ENCODE assay signal across 14 mouse cellular contexts in the genomic region with DNA sequence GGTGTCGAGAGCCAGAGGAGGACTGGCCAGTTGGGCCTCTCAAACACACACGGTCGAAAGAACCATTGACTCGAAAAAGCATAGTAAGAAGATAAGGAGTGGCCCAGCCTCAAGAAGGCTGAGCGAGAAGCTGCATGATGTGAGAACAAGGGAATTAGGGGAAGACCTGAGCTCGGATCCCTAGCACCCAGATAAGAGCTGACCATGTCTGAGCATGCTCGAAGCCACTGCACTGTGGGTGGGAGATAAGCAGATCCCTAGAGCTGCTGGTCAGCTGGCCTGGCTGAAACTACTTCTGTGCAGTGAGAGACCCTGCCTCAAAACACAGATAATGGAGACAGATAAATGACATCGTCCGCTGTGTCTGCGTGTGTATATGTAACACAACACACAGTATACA.
DNase-seq lines count a peak whose midpoint lies in the region; ATAC-seq and TF ChIP-seq lines count a peak whose summit lies in the region.
"Had no signal": no experiment of that assay in that cellular context is flagged by ENCODE, and none has a peak within 500 bp of the region (broad histone marks: within the 10 kb centered on the region; RNA-seq: fewer than 3 reads in every experiment).

No protein-coding gene starts in this region.

- H3K79me2 ChIP-seq in MEL (ENCODE audit: control insufficient read depth, insufficient read depth, low read length, poor library complexity), result no peaks in the 10 kb centered on the region

- ATAC-seq in hindbrain, embryonic 11.5 days (ENCODE audit: low FRiP score), result no peak
- ATAC-seq in embryonic facial prominence, embryonic 15.5 days (ENCODE audit: insufficient number of reproducible peaks, low FRiP score, low TSS enrichment, low read depth), result no peak
- peak; percentile 24; the same call in 1 of the 2 replicates for ATAC-seq in liver, embryonic 14.5 days (ENCODE audit: insufficient read depth)
- ATAC-seq: hindbrain, embryonic 16.5 days had no signal

- H3K9me3 ChIP-seq in hindbrain, embryonic 10.5 days, result no peaks in the 10 kb centered on the region
- no peaks in the 10 kb centered on the region for H3K9me3 ChIP-seq in hindbrain, embryonic 11.5 days (ENCODE audit: control insufficient read depth, low read length)
- H3K9me3 ChIP-seq in MEL (replicated peaks; ENCODE audit: insufficient read depth, low read length), result no peaks in the 10 kb centered on the region
- H3K9me3 ChIP-seq in embryonic facial prominence, embryonic 15.5 days (replicated peaks), result no peaks in the 10 kb centered on the region
- no peaks in the 10 kb centered on the region for H3K9me3 ChIP-seq in liver, embryonic 14.5 days (ENCODE audit: control insufficient read depth, low read length)

- no peaks in the 10 kb centered on the region for H3K27me3 ChIP-seq in hindbrain, embryonic 10.5 days (ENCODE audit: insufficient read depth, poor library complexity, severe bottlenecking)
- H3K27me3 ChIP-seq in hindbrain, embryonic 11.5 days (ENCODE audit: control insufficient read depth, insufficient read depth, low read length), result no peaks in the 10 kb centered on the region
- H3K27me3 ChIP-seq in MEL (ENCODE audit: control insufficient read depth in 1 of 2, insufficient read depth in 2 of 2, low read length in 2 of 2), result no peaks in the 10 kb centered on the region
- no peaks in the 10 kb centered on the region for H3K27me3 ChIP-seq in embryonic facial prominence, embryonic 15.5 days
- no peaks in the 10 kb centered on the region for H3K27me3 ChIP-seq in liver, embryonic 14.5 days (ENCODE audit: control insufficient read depth, insufficient read depth, low read length)

- no peaks in the 10 kb centered on the region for H3K36me3 ChIP-seq in hindbrain, embryonic 10.5 days
- H3K36me3 ChIP-seq in hindbrain, embryonic 11.5 days (ENCODE audit: control insufficient read depth, insufficient read depth, low read length), result no peaks in the 10 kb centered on the region
- peaks cover 0 to 13% of the 10 kb centered on the region in 2 experiments; a peak in 2 of 4 replicates for H3K36me3 ChIP-seq in MEL (ENCODE audit: control insufficient read depth in 1 of 2, insufficient read depth in 2 of 2, low read length in 2 of 2)
- no peaks in the 10 kb centered on the region for H3K36me3 ChIP-seq in embryonic facial prominence, embryonic 15.5 days
- no peaks in the 10 kb centered on the region for H3K36me3 ChIP-seq in liver, embryonic 14.5 days (replicated peaks; ENCODE audit: control insufficient read depth, insufficient read depth, low read depth)

- TF ChIP-seq CTCF in MEL (IDR thresholded peaks at IDR 0.05 in 2 of 3, conservative IDR thresholded peaks at IDR 0.05 in 1 of 3; ENCODE audit: control insufficient read depth in 1 of 3, insufficient read depth in 1 of 3, low read depth in 2 of 3, low read length in 3 of 3, poor library complexity in 1 of 3, severe bottlenecking in 1 of 3), result no peak
- TF ChIP-seq CTCF in liver, embryonic 14.5 days (IDR thresholded peaks at IDR 0.05; ENCODE audit: low read depth), result no peak

- TF ChIP-seq EP300 in MEL (IDR thresholded peaks at IDR 0.05; ENCODE audit: low read depth in 1 of 2, low read length in 2 of 2), result 0 out of 4 replicates have a peak, but pooled peaks of 1 of the 2 experiments have one; percentile 21
- no peak for TF ChIP-seq EP300 in liver, embryonic 14.5 days (IDR thresholded peaks at IDR 0.05; ENCODE audit: low read depth)

- no peak for TF ChIP-seq POLR2A in MEL (IDR thresholded peaks at IDR 0.05; ENCODE audit: control insufficient read depth in 1 of 2, insufficient read depth in 1 of 2, low read depth in 1 of 2, low read length in 2 of 2, poor library complexity in 1 of 2)

- peak overlapping the region; percentile 57 for H3K27ac ChIP-seq in hindbrain, embryonic 10.5 days
- H3K27ac ChIP-seq in hindbrain, embryonic 11.5 days (ENCODE audit: low read depth, low read length), result no peak overlapping the region
- peak overlapping the region; percentile 34 for H3K27ac ChIP-seq in MEL (ENCODE audit: control insufficient read depth, low read depth, low read length)
- H3K27ac ChIP-seq in embryonic facial prominence, embryonic 15.5 days (replicated peaks), result peak overlapping the region; percentile 68; the same call in 1 of the 2 replicates
- H3K27ac ChIP-seq in liver, embryonic 14.5 days, result no peak overlapping the region

- no peak overlapping the region for H3K4me2 ChIP-seq in hindbrain, embryonic 11.5 days (replicated peaks; ENCODE audit: low read depth, low read length)
- H3K4me2 ChIP-seq in embryonic facial prominence, embryonic 15.5 days (replicated peaks), result no peak overlapping the region
- no peak overlapping the region for H3K4me2 ChIP-seq in liver, embryonic 14.5 days (ENCODE audit: low read depth)

- H3K9ac ChIP-seq in hindbrain, embryonic 11.5 days (ENCODE audit: low read depth, low read length), result no peak overlapping the region
- no peak overlapping the region; the same call in 1 of the 2 replicates for H3K9ac ChIP-seq in MEL (ENCODE audit: control insufficient read depth, low read depth, low read length, poor library complexity, severe bottlenecking)
- no peak overlapping the region for H3K9ac ChIP-seq in embryonic facial prominence, embryonic 15.5 days
- H3K9ac ChIP-seq in liver, embryonic 14.5 days (replicated peaks), result no peak overlapping the region

- no peak for TF ChIP-seq RAD21 in MEL (IDR thresholded peaks at IDR 0.05; ENCODE audit: low read depth, low read length)

- no peak overlapping the region for H3K4me3 ChIP-seq in hindbrain, embryonic 10.5 days
- no peak overlapping the region for H3K4me3 ChIP-seq in hindbrain, embryonic 11.5 days (ENCODE audit: low read depth, low read length)
- no peak overlapping the region for H3K4me3 ChIP-seq in MEL (ENCODE audit: control insufficient read depth in 1 of 2, insufficient read depth in 1 of 2, low read depth in 2 of 2, low read length in 2 of 2)
- no peak overlapping the region for H3K4me3 ChIP-seq in embryonic facial prominence, embryonic 15.5 days (replicated peaks)
- no peak overlapping the region for H3K4me3 ChIP-seq in liver, embryonic 14.5 days (ENCODE audit: insufficient read depth in 1 of 2, low read depth in 2 of 2, low read length in 2 of 2)
- H3K4me3 ChIP-seq: myocyte had no signal

- no peak for DNase-seq in hindbrain, embryonic 10.5 days (ENCODE audit: low spot score)
- no peak for DNase-seq in hindbrain, embryonic 11.5 days (ENCODE audit: low spot score)
- DNase-seq in MEL (ENCODE audit: low read depth, low spot score), result peak; percentile 65
- no peak for DNase-seq in liver, embryonic 14.5 days (ENCODE audit: low read depth in 3 of 3, low spot score in 3 of 3)
- no peak for DNase-seq in right cerebral cortex, adult 2 months (ENCODE audit: low spot score in 2 of 2)
- DNase-seq in Muller cell, postnatal 12 days (ENCODE audit: inconsistent ontology term), result no peak
- DNase-seq: adrenal gland, adult 8-10 months; cerebellum, adult 2 months; gastrocnemius, postnatal 25 days; kidney, postnatal 10 days; right cerebral cortex, adult 18-20 months had no signal

- WGBS in hindbrain, embryonic 10.5 days, result 92% methylated on average over 10 of the region's 10 CpGs
- 88% methylated on average over 10 of the region's 10 CpGs for WGBS in hindbrain, embryonic 11.5 days
- 89% methylated on average over 10 of the region's 10 CpGs for WGBS in embryonic facial prominence, embryonic 15.5 days
- WGBS in liver, embryonic 14.5 days (ENCODE audit: insufficient replicate concordance), result 23% methylated on average over 10 of the region's 10 CpGs

- peaks cover 24% of the 10 kb centered on the region for H3K4me1 ChIP-seq in hindbrain, embryonic 10.5 days (replicated peaks)
- no peaks in the 10 kb centered on the region for H3K4me1 ChIP-seq in hindbrain, embryonic 11.5 days (replicated peaks; ENCODE audit: control insufficient read depth, insufficient read depth, low read length)
- H3K4me1 ChIP-seq in MEL (ENCODE audit: control insufficient read depth in 1 of 2, insufficient read depth in 2 of 2, low read length in 2 of 2), result peaks cover 10 to 33% of the 10 kb centered on the region in 2 experiments
- H3K4me1 ChIP-seq in embryonic facial prominence, embryonic 15.5 days, result peaks cover 27% of the 10 kb centered on the region
- H3K4me1 ChIP-seq in liver, embryonic 14.5 days (replicated peaks; ENCODE audit: control insufficient read depth in 2 of 2, insufficient read depth in 2 of 2, low read length in 1 of 2), result peaks cover 9 to 45% of the 10 kb centered on the region in 2 experiments

TF ChIP-seq in MEL, 35 proteins besides CTCF, POLR2A, EP300 and RAD21:
- TF ChIP-seq ETS1 (IDR thresholded peaks at IDR 0.05; ENCODE audit: low read depth, low read length) (0 out of 2 replicates have a peak, but pooled peaks have one; percentile 32), HCFC1 (IDR thresholded peaks at IDR 0.05; ENCODE audit: low read depth, low read length) (no peak), RCOR1 (IDR thresholded peaks at IDR 0.05; ENCODE audit: low read depth, low read length) (no peak), NELFE (IDR thresholded peaks at IDR 0.05; ENCODE audit: low read depth, low read length) (0 out of 2 replicates have a peak, but pooled peaks have one; percentile 25), MEF2A (IDR thresholded peaks at IDR 0.05; ENCODE audit: extremely low read depth, insufficient replicate concordance, low read depth, low read length, poor library complexity, severe bottlenecking) (no peak), TAL1 (IDR thresholded peaks at IDR 0.05; ENCODE audit: low read length) (peak; percentile 69), SIN3A (IDR thresholded peaks at IDR 0.05; ENCODE audit: low read length) (0 out of 2 replicates have a peak, but pooled peaks have one; percentile 21), NRF1 (IDR thresholded peaks at IDR 0.05; ENCODE audit: insufficient read depth, low read depth, low read length, poor library complexity, severe bottlenecking) (peak; percentile 65; the same call in 1 of the 2 replicates), ZKSCAN1 (IDR thresholded peaks at IDR 0.05; ENCODE audit: low read depth, low read length) (no peak), GATA1 (IDR thresholded peaks at IDR 0.05; ENCODE audit: low read depth, low read length) (peak; percentile 75), TCF12 (IDR thresholded peaks at IDR 0.05; ENCODE audit: low read depth, low read length) (0 out of 2 replicates have a peak, but pooled peaks have one; percentile 9), MYC (IDR thresholded peaks at IDR 0.05; ENCODE audit: low read depth, low read length) (0 out of 2 replicates have a peak, but pooled peaks have one; percentile 33)
TF ChIP-seq in MEL: peak in this region for 8.

Comparison
In these comparisons a context has a peak if more than half of its experiments do, and no peak if none do; other contexts are left out.
1. H3K27ac ChIP-seq: peak in hindbrain, embryonic 10.5 days (single experiment), MEL (single experiment) and embryonic facial prominence, embryonic 15.5 days (single experiment); none in hindbrain, embryonic 11.5 days (single experiment) and liver, embryonic 14.5 days (single experiment).